Mouse (Mus musculus): ENCODE measurements around the gene Nfkbiz. TPM values are rescaled to one million over a fixed set of nuclear protein-coding genes. Genes with fewer than 3 reads are reported as not detected.

Gene Nfkbiz
- polyA plus RNA-seq, 1 experiment from 2014 or later, result 3.9 TPM

GRCm38 (mm10) chr16:55788671-55789070 lies 50.0 kb downstream of the Nfkbiz start:
- Histone ChIP-seq H3K4me2 (ENCODE audit: low read depth, low read length) (no peak overlapping the region), H3K9ac (replicated peaks; ENCODE audit: low read length) (no peak overlapping the region), H3K9me3 (replicated peaks; ENCODE audit: control insufficient read depth, low read length) (no peaks in the 10 kb centered on the region), H3K27me3 (ENCODE audit: control insufficient read depth, insufficient read depth, low read length) (no peaks in the 10 kb centered on the region), H3K27ac (replicated peaks; ENCODE audit: low read depth, low read length) (no peak overlapping the region), H3K4me3 (ENCODE audit: low read depth, low read length) (no peak overlapping the region), H3K36me3 (replicated peaks; ENCODE audit: control insufficient read depth, insufficient read depth, low read depth, low read length) (no peaks in the 10 kb centered on the region), H3K4me1 (ENCODE audit: control insufficient read depth, insufficient read depth, low read length) (no peaks in the 10 kb centered on the region)
- ATAC-seq (replicated peaks; ENCODE audit: insufficient number of reproducible peaks, low FRiP score, low TSS enrichment, low read depth) (no peak), DNase-seq (ENCODE audit: low spot score) (no peak)
- WGBS, result 76% methylated on average over 5 of the region's 5 CpGs

DNA sequence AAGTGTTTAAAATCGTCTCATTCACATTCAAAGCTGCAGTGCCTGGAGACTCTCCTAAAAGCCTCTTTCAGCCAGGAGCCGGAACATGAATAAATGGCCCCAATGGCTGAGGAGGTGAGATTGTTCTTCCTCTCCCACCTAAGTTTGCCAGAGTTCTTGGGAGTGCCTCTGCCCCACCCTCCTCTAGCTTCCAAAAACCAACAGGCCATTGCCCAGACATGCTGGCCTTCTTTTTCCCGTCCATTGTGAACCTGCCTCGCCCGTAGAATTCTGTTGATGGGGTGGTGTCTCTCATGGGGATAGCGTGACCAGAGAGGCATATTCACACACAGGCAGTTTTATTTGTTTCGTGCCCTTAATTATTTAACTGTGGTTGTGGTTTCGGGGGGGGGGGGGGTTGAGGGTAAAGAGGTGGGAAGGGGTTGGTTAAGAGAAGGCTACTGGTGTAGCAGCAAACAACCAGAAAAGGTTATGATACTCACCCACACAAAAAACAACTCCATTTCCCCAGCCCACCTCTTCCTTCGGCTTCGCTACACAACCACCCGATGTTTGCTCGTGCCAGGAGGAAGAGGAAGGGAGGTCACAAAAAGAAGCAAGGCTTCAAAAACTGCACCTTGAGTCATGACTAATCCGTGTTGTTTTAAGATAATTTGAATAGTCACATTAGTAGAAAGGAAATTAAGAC lies 51.2 kb downstream of the Nfkbiz start:
- WGBS, result 83% methylated on average over 13 of the region's 13 CpGs
- DNase-seq (ENCODE audit: low spot score), result no peak
- Histone ChIP-seq H3K9me3 (replicated peaks; ENCODE audit: control insufficient read depth, low read length) (no peaks in the 10 kb centered on the region), H3K27me3 (ENCODE audit: control insufficient read depth, insufficient read depth, low read length) (no peaks in the 10 kb centered on the region), H3K27ac (replicated peaks; ENCODE audit: low read depth, low read length) (no peak overlapping the region), H3K4me1 (ENCODE audit: control insufficient read depth, insufficient read depth, low read length) (no peaks in the 10 kb centered on the region), H3K4me3 (ENCODE audit: low read depth, low read length) (no peak overlapping the region), H3K4me2 (ENCODE audit: low read depth, low read length) (no peak overlapping the region), H3K9ac (replicated peaks; ENCODE audit: low read length) (no peak overlapping the region), H3K36me3 (replicated peaks; ENCODE audit: control insufficient read depth, insufficient read depth, low read depth, low read length) (no peaks in the 10 kb centered on the region)
- no peak for ATAC-seq (replicated peaks; ENCODE audit: insufficient number of reproducible peaks, low FRiP score, low TSS enrichment, low read depth)

DNA sequence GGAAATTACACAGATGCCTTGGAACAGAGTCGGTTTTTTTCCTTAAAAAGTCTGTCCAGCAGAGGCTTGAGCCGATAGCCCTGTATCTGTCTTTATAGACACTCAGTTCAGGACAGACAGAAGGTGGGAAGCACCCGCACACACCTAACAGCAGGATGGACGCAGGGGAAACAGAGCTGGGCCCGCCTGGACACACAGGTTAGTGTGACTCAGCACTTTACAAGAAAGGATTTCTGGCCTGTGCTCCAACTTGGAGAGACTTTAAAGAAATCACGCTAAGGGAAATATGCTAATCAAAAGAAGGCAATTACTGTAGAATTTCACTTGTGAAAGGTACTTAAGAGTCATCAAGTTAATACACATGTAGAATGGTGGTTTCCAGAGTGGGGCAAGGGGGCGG lies 54.3 kb downstream of the Nfkbiz start:
- no peak for ATAC-seq (replicated peaks; ENCODE audit: insufficient number of reproducible peaks, low FRiP score, low TSS enrichment, low read depth)
- Histone ChIP-seq H3K36me3 (replicated peaks; ENCODE audit: control insufficient read depth, insufficient read depth, low read depth, low read length) (no peaks in the 10 kb centered on the region), H3K4me3 (ENCODE audit: low read depth, low read length) (no peak overlapping the region), H3K4me1 (ENCODE audit: control insufficient read depth, insufficient read depth, low read length) (no peaks in the 10 kb centered on the region), H3K27me3 (ENCODE audit: control insufficient read depth, insufficient read depth, low read length) (no peaks in the 10 kb centered on the region), H3K9ac (replicated peaks; ENCODE audit: low read length) (no peak overlapping the region), H3K4me2 (ENCODE audit: low read depth, low read length) (no peak overlapping the region), H3K9me3 (replicated peaks; ENCODE audit: control insufficient read depth, low read length) (no peaks in the 10 kb centered on the region), H3K27ac (replicated peaks; ENCODE audit: low read depth, low read length) (no peak overlapping the region)
- 76% methylated on average over 7 of the region's 7 CpGs for WGBS
- no peak for DNase-seq (ENCODE audit: low spot score)

- no peak for DNase-seq (ENCODE audit: low spot score)
- 87% methylated on average over 3 of the region's 3 CpGs for WGBS
- Histone ChIP-seq H3K9ac (replicated peaks; ENCODE audit: low read length) (no peak overlapping the region), H3K4me1 (ENCODE audit: control insufficient read depth, insufficient read depth, low read length) (no peaks in the 10 kb centered on the region), H3K27ac (replicated peaks; ENCODE audit: low read depth, low read length) (no peak overlapping the region), H3K36me3 (replicated peaks; ENCODE audit: control insufficient read depth, insufficient read depth, low read depth, low read length) (no peaks in the 10 kb centered on the region), H3K4me2 (ENCODE audit: low read depth, low read length) (no peak overlapping the region), H3K4me3 (ENCODE audit: low read depth, low read length) (no peak overlapping the region), H3K9me3 (replicated peaks; ENCODE audit: control insufficient read depth, low read length) (no peaks in the 10 kb centered on the region), H3K27me3 (ENCODE audit: control insufficient read depth, insufficient read depth, low read length) (no peaks in the 10 kb centered on the region)
- no peak for ATAC-seq (replicated peaks; ENCODE audit: insufficient number of reproducible peaks, low FRiP score, low TSS enrichment, low read depth)
Observed at GRCm38 (mm10) chr16:55783923-55784322, 54.8 kb downstream of the Nfkbiz start.

DNA sequence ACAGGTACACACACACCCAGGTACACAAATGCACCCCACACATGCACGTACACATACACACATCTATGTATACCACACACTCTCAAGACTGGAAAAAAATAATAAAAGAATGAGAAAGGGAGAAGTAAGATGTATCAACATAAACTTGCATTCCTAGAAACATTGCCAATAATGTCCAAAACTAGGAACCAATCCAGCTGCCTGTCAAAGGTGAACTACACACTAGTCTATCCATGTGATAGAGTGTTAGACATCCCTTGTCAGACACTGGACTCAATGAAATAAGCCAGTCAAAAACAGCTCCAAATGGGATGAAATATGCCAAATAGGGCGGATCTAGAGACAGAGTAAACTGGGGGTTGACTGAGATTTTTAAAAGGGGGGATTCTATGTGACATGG lies 55.8 kb downstream of the Nfkbiz start:
- no peak overlapping the region for H3K4me3 ChIP-seq (ENCODE audit: low read depth, low read length)
- H3K27me3 ChIP-seq (ENCODE audit: control insufficient read depth, insufficient read depth, low read length), result no peaks in the 10 kb centered on the region
- no peak overlapping the region for H3K4me2 ChIP-seq (ENCODE audit: low read depth, low read length)
- WGBS, result 94% methylated on average over 2 of the region's 2 CpGs
- DNase-seq (ENCODE audit: low spot score) (no peak), ATAC-seq (replicated peaks; ENCODE audit: insufficient number of reproducible peaks, low FRiP score, low TSS enrichment, low read depth) (no peak)
- no peaks in the 10 kb centered on the region for H3K4me1 ChIP-seq (ENCODE audit: control insufficient read depth, insufficient read depth, low read length)
- H3K9ac ChIP-seq (replicated peaks; ENCODE audit: low read length), result no peak overlapping the region
- H3K9me3 ChIP-seq (replicated peaks; ENCODE audit: control insufficient read depth, low read length), result no peaks in the 10 kb centered on the region
- H3K27ac ChIP-seq (replicated peaks; ENCODE audit: low read depth, low read length), result no peak overlapping the region
- no peaks in the 10 kb centered on the region for H3K36me3 ChIP-seq (replicated peaks; ENCODE audit: control insufficient read depth, insufficient read depth, low read depth, low read length)

GRCm38 (mm10) chr16:55781809-55782208 lies 56.9 kb downstream of the Nfkbiz start:
- 56% methylated on average over 5 of the region's 5 CpGs for WGBS
- H3K4me2 ChIP-seq (ENCODE audit: low read depth, low read length), result no peak overlapping the region
- no peaks in the 10 kb centered on the region for H3K9me3 ChIP-seq (replicated peaks; ENCODE audit: control insufficient read depth, low read length)
- H3K27ac ChIP-seq (replicated peaks; ENCODE audit: low read depth, low read length), result no peak overlapping the region
- no peak overlapping the region for H3K9ac ChIP-seq (replicated peaks; ENCODE audit: low read length)
- no peak for ATAC-seq (replicated peaks; ENCODE audit: insufficient number of reproducible peaks, low FRiP score, low TSS enrichment, low read depth)
- no peak for DNase-seq (ENCODE audit: low spot score)
- no peaks in the 10 kb centered on the region for H3K36me3 ChIP-seq (replicated peaks; ENCODE audit: control insufficient read depth, insufficient read depth, low read depth, low read length)
- no peaks in the 10 kb centered on the region for H3K27me3 ChIP-seq (ENCODE audit: control insufficient read depth, insufficient read depth, low read length)
- H3K4me1 ChIP-seq (ENCODE audit: control insufficient read depth, insufficient read depth, low read length), result no peaks in the 10 kb centered on the region
- no peak overlapping the region for H3K4me3 ChIP-seq (ENCODE audit: low read depth, low read length)

DNA sequence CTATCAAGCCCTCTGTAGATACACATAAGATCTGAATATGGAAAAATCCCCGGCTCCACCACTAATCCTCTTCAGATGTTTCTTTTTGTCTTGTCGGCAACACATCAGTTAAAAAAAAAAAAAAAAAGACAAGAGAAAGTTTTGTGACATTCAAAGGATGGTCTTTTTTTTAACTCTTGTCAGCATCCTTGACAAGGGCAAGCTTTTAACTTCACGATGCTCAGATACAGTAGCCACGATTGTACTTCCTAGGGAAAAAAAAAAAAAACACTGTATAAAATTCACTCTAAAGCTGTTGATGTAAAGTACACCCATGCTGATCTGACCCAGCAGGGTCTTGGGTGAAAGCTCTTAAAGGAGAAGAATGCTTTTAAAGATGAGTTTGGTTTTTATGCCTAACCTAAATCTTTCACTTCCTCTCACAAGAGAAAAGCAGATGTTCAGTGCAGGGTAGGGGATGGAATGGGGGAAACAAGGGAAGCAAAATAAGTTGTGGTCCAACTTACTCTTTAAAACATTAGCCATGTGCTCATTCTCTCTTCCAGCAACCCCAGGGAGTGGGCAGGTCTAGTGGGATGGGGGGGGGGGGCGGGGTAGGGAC lies 57.6 kb downstream of the Nfkbiz start:
- no peak overlapping the region for H3K27ac ChIP-seq (replicated peaks; ENCODE audit: low read depth, low read length)
- 51% methylated on average over 5 of the region's 5 CpGs for WGBS
- DNase-seq (ENCODE audit: low spot score) (no peak), ATAC-seq (replicated peaks; ENCODE audit: insufficient number of reproducible peaks, low FRiP score, low TSS enrichment, low read depth) (no peak)
- H3K4me3 ChIP-seq (ENCODE audit: low read depth, low read length), result no peak overlapping the region
- no peaks in the 10 kb centered on the region for H3K27me3 ChIP-seq (ENCODE audit: control insufficient read depth, insufficient read depth, low read length)
- no peaks in the 10 kb centered on the region for H3K4me1 ChIP-seq (ENCODE audit: control insufficient read depth, insufficient read depth, low read length)
- H3K9me3 ChIP-seq (replicated peaks; ENCODE audit: control insufficient read depth, low read length), result no peaks in the 10 kb centered on the region
- H3K36me3 ChIP-seq (replicated peaks; ENCODE audit: control insufficient read depth, insufficient read depth, low read depth, low read length), result no peaks in the 10 kb centered on the region
- no peak overlapping the region for H3K4me2 ChIP-seq (ENCODE audit: low read depth, low read length)
- no peak overlapping the region for H3K9ac ChIP-seq (replicated peaks; ENCODE audit: low read length)

GRCm38 (mm10) chr16:55776329-55776728 lies 62.4 kb downstream of the Nfkbiz start:
- H3K4me1 ChIP-seq (ENCODE audit: control insufficient read depth, insufficient read depth, low read length), result no peaks in the 10 kb centered on the region
- H3K9ac ChIP-seq (replicated peaks; ENCODE audit: low read length), result no peak overlapping the region
- ATAC-seq (replicated peaks; ENCODE audit: insufficient number of reproducible peaks, low FRiP score, low TSS enrichment, low read depth) (no peak), DNase-seq (ENCODE audit: low spot score) (no peak)
- no peak overlapping the region for H3K27ac ChIP-seq (replicated peaks; ENCODE audit: low read depth, low read length)
- H3K9me3 ChIP-seq (replicated peaks; ENCODE audit: control insufficient read depth, low read length), result no peaks in the 10 kb centered on the region
- WGBS, result 77% methylated on average over 11 of the region's 11 CpGs
- no peaks in the 10 kb centered on the region for H3K36me3 ChIP-seq (replicated peaks; ENCODE audit: control insufficient read depth, insufficient read depth, low read depth, low read length)
- no peaks in the 10 kb centered on the region for H3K27me3 ChIP-seq (ENCODE audit: control insufficient read depth, insufficient read depth, low read length)
- H3K4me3 ChIP-seq (ENCODE audit: low read depth, low read length), result no peak overlapping the region
- H3K4me2 ChIP-seq (ENCODE audit: low read depth, low read length), result no peak overlapping the region

Measured in embryonic facial prominence, embryonic 11.5 days (tissue).